Mouse (Mus musculus): ENCODE results near the gene Ak3.

Gene Ak3

DNA sequence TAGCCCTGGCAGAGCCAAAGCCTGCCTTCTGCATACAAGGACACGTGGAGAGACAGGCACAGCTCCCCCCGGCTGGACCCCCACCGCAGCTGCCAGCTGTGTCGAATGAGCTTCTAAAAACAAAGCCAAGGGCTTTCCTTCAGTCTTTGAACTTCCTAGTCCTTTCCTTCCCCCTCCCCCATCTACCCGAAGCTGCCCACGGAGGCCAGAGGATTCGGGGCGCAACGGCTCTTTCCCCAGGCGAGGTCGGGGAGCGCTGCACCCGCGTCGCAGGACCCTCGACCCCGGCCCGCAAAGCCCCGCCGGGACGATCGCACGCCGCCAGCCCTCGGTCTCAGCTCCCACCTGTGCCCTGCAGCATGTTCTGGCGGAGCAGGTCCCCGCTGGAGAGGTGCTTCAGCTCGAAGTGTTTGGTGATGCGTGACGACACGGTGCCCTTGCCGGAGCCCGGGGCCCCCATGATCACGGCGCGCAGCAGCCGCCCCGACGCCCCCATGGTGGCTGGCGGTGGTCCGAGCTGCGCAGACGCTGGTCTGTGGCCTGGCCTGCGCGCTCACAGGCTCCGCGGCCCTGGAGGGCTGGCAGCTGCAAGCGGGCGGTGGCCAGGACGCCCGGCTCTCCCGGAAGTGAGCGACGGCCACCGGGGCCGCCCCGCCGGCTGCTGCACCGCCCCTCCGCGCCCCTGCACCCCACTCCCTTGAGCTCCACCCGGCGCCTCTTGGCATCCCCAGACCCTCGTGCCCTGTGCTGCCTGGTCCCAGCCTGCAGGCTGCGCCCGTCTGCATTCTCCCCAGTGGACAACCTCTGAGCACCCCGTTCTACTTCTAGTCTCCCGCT, at the start of gene Ak3:
Gene Ak3, minus strand, starts transcription at position 628 of the 837 bp plus-strand sequence.
- peak; percentile 74 for DNase-seq (ENCODE audit: low read depth, low spot score)

DNA sequence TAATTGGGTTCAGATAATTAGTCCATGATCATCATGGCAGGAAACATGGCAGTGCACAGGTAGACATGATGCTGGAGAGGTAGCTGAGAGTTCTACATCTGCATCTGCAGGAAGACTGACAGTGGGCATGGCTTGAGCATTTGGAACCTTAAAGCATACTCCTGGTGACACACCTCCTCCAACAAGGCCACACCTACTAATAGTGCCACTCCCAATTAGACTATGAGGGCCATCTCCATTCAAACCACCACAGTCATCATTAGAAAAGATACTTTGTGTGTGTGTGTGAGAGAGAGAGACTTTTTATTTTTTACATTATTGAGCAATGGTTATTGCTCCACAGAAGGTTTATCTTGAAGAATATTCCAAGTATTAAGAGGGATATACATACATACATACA, 44.4 kb upstream of the Ak3 start:
- DNase-seq (ENCODE audit: low read depth, low spot score), result no peak

DNA sequence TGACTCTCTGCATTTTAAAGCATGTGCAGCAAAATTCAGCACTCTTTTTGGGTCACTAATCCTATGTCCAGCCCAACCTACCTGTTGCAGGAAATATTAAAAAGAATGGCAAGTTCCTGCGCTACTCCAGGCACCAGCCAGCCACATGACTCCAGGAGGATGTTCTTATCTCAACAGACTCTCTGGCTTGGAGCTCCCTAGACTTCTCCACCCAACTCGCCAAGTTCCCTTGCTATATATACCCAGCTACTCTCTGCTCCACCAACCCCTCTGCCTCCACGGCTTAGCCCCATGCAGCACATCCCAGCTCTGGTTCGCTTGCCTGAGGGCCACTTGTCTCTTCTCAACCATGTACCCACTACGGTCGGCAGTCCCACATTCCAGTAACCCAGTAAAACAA, 40.9 kb upstream of the Ak3 start:
- no peak for DNase-seq (ENCODE audit: low read depth, low spot score)

DNA sequence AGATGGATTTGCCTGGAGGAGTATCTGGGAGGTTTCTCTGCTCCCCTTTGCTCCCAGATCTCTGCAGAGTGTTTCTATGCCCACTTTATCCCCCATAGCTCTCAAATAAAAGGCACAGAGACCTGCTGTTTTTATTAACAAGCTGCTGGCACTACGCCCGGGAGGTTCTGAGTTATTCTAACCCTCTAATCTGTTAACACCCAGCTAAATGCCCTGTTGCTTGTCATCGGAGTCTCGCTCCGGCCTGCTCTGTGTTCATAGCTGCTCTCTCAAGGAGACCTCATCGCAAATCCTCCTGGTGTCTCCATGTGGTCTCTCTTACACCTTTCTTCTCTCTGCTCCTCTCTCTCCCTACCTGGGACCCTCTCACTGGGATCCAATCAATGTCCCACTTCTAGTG, 27.0 kb upstream of the Ak3 start:
- no peak for DNase-seq (ENCODE audit: low read depth, low spot score)

DNA sequence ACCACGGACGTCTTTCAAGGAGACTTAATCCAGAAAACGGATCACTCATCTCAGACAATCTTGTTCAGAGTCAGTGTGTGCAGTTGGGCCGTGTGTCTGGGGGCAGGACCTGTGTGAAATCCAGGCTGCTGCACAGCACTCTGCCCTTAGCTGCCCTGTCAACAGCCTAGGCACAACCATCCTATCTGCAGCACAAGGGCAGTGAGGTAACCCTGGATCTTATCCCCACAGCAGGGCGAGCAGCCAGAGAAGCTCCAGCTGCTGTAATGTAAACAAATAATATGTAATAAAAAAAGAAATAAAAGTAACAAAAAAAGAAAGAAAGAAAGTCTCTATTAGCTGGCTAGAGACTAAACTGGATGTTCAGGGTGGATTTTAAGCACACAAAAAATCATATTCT, 21.4 kb upstream of the Ak3 start:
- DNase-seq (ENCODE audit: low read depth, low spot score), result no peak

DNA sequence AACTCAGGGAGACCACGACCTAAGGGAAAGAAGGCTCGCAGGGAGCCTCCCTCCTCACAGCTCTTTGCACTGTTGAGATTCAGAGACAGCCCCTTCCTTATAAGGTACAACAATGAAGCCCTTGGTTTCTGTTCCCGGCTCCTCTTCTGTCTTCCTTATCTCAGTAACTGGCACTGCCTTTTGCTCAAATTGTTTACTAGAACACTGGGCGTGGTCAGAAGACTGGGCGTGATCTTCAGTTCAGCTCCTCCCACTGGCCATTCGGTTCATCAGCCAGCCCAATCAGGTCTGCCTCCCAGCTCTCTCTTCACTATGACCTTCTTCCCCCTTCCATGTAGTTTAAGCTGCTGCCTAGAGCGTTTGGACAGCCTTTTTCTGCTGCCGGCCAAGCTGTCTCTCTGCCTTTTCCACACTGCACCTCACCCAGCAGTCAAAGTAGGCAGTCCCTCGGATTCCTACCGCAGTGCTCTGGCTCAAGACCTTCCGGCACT, 19.3 kb upstream of the Ak3 start:
- DNase-seq (ENCODE audit: low read depth, low spot score), result peak; percentile 86

DNA sequence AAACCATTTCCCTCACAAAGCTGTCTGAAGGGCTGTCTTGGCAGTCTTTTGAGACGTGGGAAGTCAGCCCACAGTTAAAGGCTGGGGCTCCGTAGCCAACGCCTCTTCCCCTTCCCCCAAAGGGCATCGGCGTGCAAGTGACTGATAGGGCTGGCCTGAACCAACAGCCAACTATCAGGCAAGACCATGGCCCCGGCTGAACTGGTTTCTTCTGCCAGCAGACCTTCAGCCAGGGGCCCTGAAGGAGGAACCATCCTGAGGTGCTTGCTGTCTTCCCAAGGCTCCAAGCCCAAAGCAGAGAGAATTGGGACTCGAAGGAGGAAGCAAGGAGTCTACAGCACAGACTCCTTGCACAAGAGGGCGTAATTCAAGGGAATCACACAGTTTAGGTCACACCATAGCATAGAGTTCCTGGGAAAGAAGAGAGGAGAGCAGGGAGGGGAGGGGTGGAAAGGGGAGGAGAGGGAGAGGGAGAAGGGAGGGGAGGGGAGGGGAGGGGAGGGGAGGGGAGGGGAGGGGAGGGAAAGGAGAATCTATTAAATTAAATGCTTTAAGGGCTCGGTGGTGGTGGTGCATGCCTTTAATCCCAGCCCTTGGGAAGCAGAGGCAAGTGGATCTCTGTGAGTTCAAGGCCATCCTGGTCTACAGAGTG, 16.8 kb upstream of the Ak3 start:
- DNase-seq (ENCODE audit: low read depth, low spot score), result peak; percentile 61

DNA sequence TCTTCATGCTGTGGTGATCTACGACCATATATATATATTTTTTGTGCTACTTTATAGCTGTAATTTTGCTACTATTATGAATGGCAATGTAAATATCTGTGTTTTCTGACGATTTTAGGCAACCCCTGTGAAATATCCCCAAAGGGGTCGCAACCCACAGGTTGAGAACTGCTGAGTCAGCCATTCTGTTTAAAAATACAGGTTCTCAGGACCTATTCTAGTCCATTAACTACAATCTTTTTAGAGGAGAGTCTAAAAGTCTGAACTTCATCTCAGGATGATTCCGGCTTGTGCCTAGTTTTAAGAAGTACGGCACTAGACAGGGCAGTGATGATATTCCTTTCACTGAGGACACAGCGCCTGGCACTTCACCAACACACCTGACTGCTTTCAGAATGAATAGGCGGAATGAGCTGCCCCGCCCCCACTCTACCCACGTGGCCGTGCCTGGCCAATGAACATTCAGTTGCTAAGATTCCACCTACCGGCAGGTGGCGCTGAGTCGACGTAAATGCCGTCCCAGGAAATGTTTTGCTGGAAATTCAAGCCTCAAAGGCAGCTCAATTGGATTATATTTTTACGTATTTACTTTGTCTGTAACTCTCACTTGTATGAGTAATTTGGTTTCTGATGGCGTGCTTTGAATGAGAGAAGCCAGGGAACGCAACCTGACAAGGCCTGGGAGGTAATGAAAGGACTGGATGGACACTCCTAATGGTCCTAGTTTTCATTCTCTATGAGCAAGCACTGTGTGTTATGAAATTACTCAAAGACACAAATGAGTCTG, 16.0 kb upstream of the Ak3 start:
- DNase-seq (ENCODE audit: low read depth, low spot score), result peak; percentile 98

DNA sequence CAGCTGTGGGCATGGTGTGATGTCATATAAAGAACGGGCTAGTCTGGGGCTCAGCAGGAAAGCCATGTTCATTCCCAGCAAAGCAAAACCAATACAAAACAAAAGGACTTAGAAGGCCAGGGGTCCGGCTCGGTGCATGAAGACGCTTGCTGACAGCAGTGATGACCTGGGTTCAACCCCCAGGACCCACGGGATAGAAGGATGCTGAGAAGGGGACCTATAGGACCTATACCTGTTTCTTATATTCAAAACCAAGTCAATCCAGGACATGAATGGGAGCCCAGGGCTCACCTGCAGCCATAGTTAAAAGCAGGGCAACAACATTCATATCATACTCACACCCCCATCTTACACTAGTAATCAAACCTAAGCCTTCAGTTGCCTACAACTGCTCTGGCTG, 15.2 kb upstream of the Ak3 start:
- no peak for DNase-seq (ENCODE audit: low read depth, low spot score)

DNA sequence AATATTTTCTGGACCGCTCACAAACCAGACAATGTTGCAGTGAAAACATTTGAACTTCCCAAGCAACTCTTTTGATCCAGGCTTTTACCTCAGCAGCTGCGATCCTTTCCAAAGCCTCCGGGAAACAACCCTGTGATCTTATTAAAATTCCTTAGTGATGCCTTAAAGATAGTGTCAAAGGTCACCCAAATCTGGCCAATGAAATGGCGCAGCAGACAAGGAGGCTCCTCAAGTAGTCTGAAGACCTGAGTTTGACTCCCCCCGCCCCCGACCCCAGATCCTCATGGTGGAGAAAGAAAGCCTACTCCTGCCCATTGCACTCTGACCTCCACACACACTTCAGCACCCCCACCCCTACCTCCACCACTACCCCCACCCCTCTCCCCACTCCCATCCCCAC, 12.5 kb upstream of the Ak3 start:
- no peak for DNase-seq (ENCODE audit: low read depth, low spot score)

DNA sequence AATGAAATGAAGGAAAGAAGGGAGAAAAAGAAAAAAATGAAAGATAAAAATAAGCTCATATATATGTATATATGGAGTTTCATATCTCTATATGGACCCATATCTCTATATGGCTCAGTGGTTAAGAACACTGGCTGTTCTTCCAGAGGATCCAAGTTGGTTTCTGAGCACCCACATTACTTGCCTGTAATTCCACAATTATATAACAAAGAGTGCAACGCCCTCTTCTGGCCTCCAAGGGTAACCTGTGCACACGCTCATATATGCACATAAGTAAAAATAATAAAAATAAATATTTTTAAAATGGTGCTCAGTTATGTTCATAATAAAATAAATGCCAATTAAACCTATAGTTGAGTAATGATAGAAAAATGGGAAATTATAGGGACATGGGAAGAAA, 11.9 kb upstream of the Ak3 start:
- DNase-seq (ENCODE audit: low read depth, low spot score), result peak; percentile 48

DNA sequence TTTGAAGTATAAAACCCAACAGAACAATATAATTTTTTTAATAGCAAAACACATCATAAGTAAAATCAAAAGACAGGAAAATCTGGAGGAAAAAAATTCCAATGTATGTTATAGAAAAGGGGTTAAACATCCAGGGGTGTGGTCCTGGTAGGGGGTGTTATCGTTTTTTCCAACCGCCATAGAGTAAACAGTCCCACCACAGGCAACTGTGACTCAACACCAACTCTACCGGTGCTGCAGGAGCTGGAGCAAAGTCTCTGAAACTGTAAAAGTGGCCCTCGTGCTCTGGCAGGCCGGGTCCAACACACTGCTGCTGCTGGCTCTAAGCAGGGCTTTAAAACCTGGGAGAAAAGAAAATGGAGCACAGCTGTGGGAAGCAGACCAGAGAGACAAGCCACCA, 11.0 kb upstream of the Ak3 start:
- DNase-seq (ENCODE audit: low read depth, low spot score), result no peak

DNA sequence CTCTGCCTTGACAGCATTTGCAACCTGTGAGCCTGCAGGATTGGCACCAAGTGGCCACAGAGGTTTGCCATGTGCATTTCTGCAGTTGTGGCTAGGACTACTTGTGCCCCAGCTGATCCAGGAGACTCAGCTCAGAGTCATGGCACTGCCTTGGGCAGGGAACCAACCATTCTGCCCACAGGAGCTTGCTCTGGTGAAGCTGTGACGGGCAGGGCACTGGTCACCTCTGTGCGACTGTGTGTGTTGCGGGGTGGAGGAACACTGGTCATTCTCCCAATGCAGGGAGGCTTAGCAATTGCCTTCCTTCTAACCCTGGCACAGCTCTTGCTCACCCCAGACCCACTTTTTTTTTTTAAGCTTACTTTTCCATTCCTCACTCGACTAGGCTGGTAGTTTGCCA, 7.7 kb upstream of the Ak3 start:
- DNase-seq (ENCODE audit: low read depth, low spot score), result no peak

DNA sequence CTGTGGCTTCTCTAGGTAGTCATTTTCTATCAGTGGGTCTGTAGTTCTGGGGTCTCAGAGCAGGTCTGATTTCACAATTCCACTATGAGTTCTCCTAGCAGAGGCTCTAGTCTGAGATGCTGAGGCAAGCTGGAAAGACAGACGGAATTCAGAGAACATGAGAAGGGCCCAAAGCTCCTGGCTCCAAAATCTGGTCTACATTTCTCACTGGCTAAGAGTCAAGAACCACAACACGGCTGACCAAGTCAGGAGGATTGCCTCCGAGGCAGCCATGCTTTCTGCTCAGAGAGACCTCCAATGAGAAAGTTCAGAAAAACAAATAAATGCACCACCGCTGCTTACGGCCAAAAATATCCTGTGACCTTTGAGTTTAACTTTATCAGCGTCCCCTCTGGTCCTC, 6.8 kb upstream of the Ak3 start:
- DNase-seq (ENCODE audit: low read depth, low spot score), result no peak

DNA sequence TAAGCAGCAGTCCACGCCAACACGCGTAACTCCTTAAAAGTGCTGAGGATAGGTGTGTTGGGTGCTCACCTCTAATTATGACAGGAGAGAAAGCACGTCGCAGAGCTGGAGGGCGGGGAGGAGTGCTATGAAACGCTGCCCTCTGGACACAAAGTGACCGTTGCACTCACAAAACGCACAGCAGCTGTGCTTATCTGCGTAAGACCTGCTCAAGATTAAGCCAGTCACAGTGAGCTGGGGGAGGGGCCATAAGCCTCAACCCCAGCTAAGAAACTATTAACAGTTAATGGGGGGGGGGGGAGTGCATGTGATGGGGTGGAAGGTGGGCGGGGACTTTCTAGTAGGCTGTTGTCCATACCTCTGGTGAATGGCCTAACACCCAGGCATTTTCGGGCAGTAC, 5.0 kb upstream of the Ak3 start:
- no peak for DNase-seq (ENCODE audit: low read depth, low spot score)

DNA sequence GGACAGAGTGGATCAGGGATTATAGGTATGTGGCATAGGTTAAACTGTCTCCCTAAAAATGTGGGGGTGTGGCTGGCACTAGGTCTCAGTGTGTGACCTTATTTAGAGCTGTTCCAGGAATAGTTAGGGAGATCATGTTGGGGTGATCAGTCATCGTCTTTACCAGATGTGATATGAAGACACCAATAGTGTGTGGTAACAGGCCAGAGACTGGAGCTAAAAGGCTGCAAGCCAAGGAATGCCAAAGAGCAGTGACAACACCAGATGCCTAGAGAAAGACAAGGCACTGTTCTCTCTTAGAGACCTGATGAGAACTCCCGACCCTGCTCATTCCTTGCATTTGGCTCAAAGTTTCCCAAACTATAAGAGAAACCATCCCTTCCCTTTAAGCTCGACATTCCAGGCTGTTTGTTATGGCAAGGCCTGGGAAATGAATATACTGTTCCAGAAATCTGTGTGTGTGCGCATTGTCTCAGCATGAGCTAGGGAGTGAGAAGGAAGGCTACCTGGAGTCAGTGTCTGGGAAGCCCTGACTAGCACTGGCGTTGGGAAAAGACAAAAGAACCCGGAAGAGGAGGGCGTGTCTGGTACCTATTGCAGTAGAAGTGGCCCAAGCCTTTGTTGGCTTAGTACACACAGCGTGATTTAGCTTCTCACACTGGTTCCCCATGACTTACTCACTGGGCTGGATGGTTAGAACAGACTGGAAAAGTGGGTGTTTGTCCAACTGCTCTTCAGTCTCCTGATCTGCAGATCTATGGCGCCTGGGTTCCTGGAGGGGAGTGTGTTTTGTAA, 2.6 kb upstream of the Ak3 start:
- no peak for DNase-seq (ENCODE audit: low read depth, low spot score)

DNA sequence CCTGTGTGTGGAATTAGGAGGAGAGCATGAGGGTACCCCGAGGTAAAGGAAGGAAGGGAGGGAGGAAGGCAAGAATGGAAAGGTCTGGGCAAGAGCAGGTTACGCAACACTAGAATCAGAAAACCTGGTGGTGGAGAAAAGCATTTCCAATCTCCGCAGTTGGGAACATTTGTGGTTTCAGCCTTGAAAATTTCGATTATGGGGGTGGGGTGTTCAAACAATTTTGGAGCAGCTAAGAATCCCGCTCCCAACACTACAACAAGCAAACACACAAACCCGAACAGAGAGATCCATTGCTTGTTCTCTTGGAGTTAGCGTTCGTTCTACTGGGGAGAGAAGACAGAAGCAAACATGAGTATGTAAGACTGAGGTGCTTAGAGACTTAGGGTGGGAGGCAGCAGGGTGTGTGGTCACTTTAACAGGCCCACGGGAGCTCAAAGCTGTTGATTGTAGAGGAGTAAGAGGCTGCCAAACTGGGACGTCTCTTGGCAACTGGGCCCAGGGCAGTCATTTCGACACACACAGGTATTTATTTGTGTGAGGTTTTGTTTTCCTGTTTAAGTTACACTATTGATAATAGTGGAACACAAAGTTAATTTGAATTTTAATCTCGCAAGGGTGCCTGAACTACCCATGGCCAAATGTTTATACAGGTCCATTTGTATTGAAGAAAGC, 1.8 kb upstream of the Ak3 start:
- DNase-seq (ENCODE audit: low read depth, low spot score), result no peak

DNA sequence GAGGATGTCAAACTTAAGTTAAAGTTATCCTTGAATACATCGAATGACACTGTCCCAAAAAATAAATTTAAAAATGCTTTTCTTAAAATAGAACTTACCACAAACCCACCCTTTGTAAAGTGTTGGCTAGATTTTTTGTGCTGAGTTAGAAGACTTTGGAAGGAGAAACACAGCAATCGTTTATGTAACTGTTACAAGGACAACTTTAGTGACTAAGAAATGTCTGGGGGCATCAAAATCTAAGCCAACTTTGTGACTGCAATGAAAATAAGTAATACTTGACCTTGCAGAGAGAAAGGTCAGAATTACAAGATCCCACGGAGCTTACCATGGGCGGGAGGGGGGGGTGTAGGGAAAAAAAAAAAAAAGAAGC, 814 bp downstream of the Ak3 start:
- no peak for DNase-seq (ENCODE audit: low read depth, low spot score)

DNA sequence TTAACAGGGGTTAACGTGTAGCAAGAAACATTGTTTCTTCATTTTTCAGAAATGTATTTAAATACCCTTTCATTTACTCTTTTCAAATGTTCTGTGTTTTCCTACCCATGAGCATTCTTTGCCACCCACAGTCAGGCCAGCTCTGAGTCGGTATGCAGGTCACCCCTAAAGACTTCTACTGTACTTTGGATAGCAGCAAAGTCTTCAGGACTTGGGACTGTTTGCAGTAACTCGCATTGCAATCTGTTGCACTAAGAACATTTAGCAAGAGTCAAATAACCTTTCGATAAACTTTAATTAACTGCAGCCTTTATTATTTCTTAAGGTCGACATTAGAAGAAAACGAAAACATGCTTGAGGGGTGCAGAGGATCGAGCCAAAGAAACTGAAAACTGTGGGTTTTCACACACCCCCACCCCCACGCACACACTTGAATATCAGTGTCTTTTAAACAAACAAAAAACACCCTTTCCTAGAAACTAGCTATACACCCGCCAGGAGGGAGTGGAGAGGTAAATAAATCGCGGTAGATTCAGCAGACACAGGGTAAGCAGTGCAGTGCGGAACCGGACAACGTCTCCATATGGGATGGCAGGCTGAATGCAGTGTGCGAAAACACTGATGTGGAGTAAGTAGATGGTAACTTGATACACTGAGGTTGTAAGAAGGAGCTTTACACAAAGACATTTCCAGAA, 1.7 kb downstream of the Ak3 start:
- no peak for DNase-seq (ENCODE audit: low read depth, low spot score)

DNA sequence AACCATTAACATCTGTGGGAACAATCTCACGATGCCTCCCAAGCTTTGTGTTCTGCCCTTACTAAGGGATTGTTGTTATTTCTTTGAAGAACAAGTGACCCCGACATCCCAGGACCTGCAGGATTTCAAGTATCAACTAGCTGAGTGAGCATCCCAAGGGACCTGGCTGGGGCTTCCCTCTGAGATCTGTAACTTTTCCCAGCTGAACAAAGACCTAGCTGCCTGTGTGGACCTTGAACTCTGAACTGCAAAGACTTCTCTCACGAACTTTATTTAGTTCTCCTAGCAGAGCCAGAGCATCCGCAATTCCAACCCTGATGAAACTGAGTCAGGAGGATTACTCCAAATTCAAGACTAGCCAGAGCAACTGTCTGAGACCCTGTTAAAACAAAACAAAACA, 2.4 kb downstream of the Ak3 start:
- no peak for DNase-seq (ENCODE audit: low read depth, low spot score)

DNA sequence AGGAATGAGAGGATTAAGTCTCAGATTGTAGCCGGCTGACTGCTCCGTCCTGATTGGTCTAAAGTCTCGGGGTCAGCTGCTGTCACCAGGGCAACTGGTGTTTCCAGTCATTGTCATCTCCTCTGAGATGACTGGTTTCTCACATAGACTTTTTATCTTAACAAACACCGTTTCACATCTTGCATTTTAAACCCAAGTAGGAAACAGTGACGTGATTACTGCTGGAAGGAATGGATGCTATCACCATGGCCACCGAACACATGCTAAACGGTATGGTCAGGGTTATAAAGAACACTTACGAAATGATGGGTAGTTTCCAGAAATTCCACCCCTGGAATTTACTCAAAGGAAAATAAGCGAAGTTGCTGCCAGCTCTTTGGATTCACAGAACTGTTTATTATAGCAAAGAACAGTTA, 3.4 kb downstream of the Ak3 start:
- no peak for DNase-seq (ENCODE audit: low read depth, low spot score)

Measured in CD4-positive, CD25-positive, alpha-beta regulatory T cell, adult 2 months (primary cell).